ENCODE assay signal across 21 mouse cellular contexts in genomic region chr10:88391495-88391894, GRCm38 (mm10). TPM values are rescaled to one million over a fixed set of nuclear protein-coding genes. Genes with fewer than 3 reads are reported as not detected.
DNase-seq lines count a peak whose midpoint lies in the region; ATAC-seq and TF ChIP-seq lines count a peak whose summit lies in the region.
"Had no signal": no experiment of that assay in that cellular context is flagged by ENCODE, and none has a peak within 500 bp of the region (broad histone marks: within the 10 kb centered on the region; RNA-seq: fewer than 3 reads in every experiment).

No protein-coding gene starts in this region.

- H3K4me2 ChIP-seq in CH12.LX (ENCODE audit: insufficient read depth, low read depth, poor library complexity, severe bottlenecking), result 0 out of 2 replicates have a peak overlapping the region, but pooled peaks have one; percentile 34
- H3K4me2 ChIP-seq in midbrain, embryonic 15.5 days, result no peak overlapping the region
- H3K4me2 ChIP-seq: embryonic facial prominence, embryonic 12.5 days; forebrain, embryonic 13.5 days had no signal

- H3K9ac ChIP-seq in CH12.LX (ENCODE audit: insufficient read depth, low read depth), result no peak overlapping the region
- no peak overlapping the region for H3K9ac ChIP-seq in midbrain, embryonic 15.5 days
- H3K9ac ChIP-seq: embryonic facial prominence, embryonic 12.5 days; forebrain, embryonic 13.5 days had no signal

- H3K79me2 ChIP-seq in CH12.LX (replicated peaks; ENCODE audit: control insufficient read depth, extremely low read depth, insufficient read depth, poor library complexity, severe bottlenecking), result peaks cover 20% of the 10 kb centered on the region

- ATAC-seq in frontal cortex, adult (ENCODE audit: low TSS enrichment), result peak; percentile 62
- no peak for ATAC-seq in midbrain, embryonic 15.5 days (replicated peaks)
- ATAC-seq: activated CD4-positive, CD25-positive, alpha-beta regulatory T cell, adult 4 months; Patski had no signal

- WGBS in midbrain, embryonic 15.5 days, result 92% methylated on average over 9 of the region's 9 CpGs

- dilution Hi-C loops in CH12.LX (cut with MboI; ENCODE audit: extremely low pct_ligation_motif_present, extremely low pct_unique_long_range_greater_than_20kb, low sequenced_read_pairs), result no loop called here

- H3K9me3 ChIP-seq in CH12.LX (replicated peaks; ENCODE audit: low read length), result no peaks in the 10 kb centered on the region
- H3K9me3 ChIP-seq in midbrain, embryonic 15.5 days, result no peaks in the 10 kb centered on the region
- H3K9me3 ChIP-seq: embryonic facial prominence, embryonic 10.5 days; embryonic facial prominence, embryonic 12.5 days; forebrain, embryonic 13.5 days; G1E had no signal

- TF ChIP-seq POLR2A in CH12.LX (IDR thresholded peaks at IDR 0.05; ENCODE audit: low read depth, low read length), result no peak

- TF ChIP-seq EP300 in CH12.LX (IDR thresholded peaks at IDR 0.05; ENCODE audit: low read length), result no peak

- H3K27me3 ChIP-seq in CH12.LX (replicated peaks), result no peaks in the 10 kb centered on the region
- H3K27me3 ChIP-seq in midbrain, embryonic 15.5 days (replicated peaks), result no peaks in the 10 kb centered on the region
- H3K27me3 ChIP-seq: embryonic facial prominence, embryonic 12.5 days; forebrain, embryonic 13.5 days; Patski had no signal

- H3K4me3 ChIP-seq in layer of hippocampus, adult 2 months, result no peak overlapping the region
- no peak overlapping the region for H3K4me3 ChIP-seq in CH12.LX (replicated peaks in 1 of 3; ENCODE audit: low read depth in 2 of 3, low read length in 2 of 3, poor library complexity in 1 of 3)
- no peak overlapping the region for H3K4me3 ChIP-seq in midbrain, embryonic 15.5 days
- H3K4me3 ChIP-seq: embryonic facial prominence, embryonic 10.5 days; embryonic facial prominence, embryonic 12.5 days; forebrain, embryonic 13.5 days had no signal

- H3K4me1 ChIP-seq in CH12.LX (ENCODE audit: control insufficient read depth in 1 of 2, insufficient read depth in 2 of 2), result peaks cover 27 to 49% of the 10 kb centered on the region in 2 experiments
- no peaks in the 10 kb centered on the region for H3K4me1 ChIP-seq in midbrain, embryonic 15.5 days
- H3K4me1 ChIP-seq: forebrain, embryonic 13.5 days had no signal

- no peak for TF ChIP-seq RAD21 in CH12.LX (IDR thresholded peaks at IDR 0.05; ENCODE audit: low read depth, low read length)

- no peak for DNase-seq in frontal cortex, postnatal 25 days (ENCODE audit: low spot score in 2 of 2)
- no peak for DNase-seq in layer of hippocampus, adult 2 months (ENCODE audit: low spot score in 2 of 2)
- DNase-seq in layer of hippocampus, postnatal 36 days, result no peak
- no peak for DNase-seq in CH12.LX (ENCODE audit: extremely low read depth)
- peak; percentile 64 for DNase-seq in brain, adult 2 months (ENCODE audit: low read depth, low spot score)
- no peak for DNase-seq in c-Kit-positive CD71-positive TER-119-positive erythroid progenitor cells, embryonic 14.5 days (ENCODE audit: low spot score)
- DNase-seq: adrenal gland, adult 8-10 months; adrenal gland, postnatal 14 days; adrenal gland, postnatal 36 days; cerebellum, adult 11-12 months; cerebellum, adult 9-10 months; cerebellum, postnatal 10 days; cerebellum, postnatal 25 days had no signal

- H3K27ac ChIP-seq in layer of hippocampus, adult 2 months, result peak overlapping the region; percentile 81
- no peak overlapping the region for H3K27ac ChIP-seq in CH12.LX (ENCODE audit: insufficient read depth, low read depth)
- no peak overlapping the region for H3K27ac ChIP-seq in midbrain, embryonic 15.5 days
- H3K27ac ChIP-seq: embryonic facial prominence, embryonic 10.5 days; embryonic facial prominence, embryonic 12.5 days; forebrain, embryonic 13.5 days had no signal

- TF ChIP-seq CTCF in layer of hippocampus, adult 2 months (conservative IDR thresholded peaks at IDR 0.05), result no peak
- TF ChIP-seq CTCF in CH12.LX (conservative IDR thresholded peaks at IDR 0.05 in 1 of 2, IDR thresholded peaks at IDR 0.05 in 1 of 2; ENCODE audit: low read depth in 2 of 2, low read length in 2 of 2), result no peak

- in situ Hi-C loops in CH12.LX (cut with MboI; ENCODE audit: low pct_ligation_motif_present, low pct_unique_long_range_greater_than_20kb, low sequenced_read_pairs), result no loop called here

- H3K36me3 ChIP-seq in CH12.LX (replicated peaks in 1 of 2; ENCODE audit: control insufficient read depth in 1 of 2, insufficient read depth in 1 of 2, low read length in 1 of 2), result peaks cover 0 to 33% of the 10 kb centered on the region in 2 experiments
- no peaks in the 10 kb centered on the region for H3K36me3 ChIP-seq in midbrain, embryonic 15.5 days (replicated peaks)
- H3K36me3 ChIP-seq: embryonic facial prominence, embryonic 10.5 days; embryonic facial prominence, embryonic 12.5 days had no signal

TF ChIP-seq in CH12.LX, 34 proteins besides CTCF, POLR2A, EP300 and RAD21:
- TF ChIP-seq USF2 (conservative IDR thresholded peaks at IDR 0.05; ENCODE audit: low read depth, low read length) (no peak), ZC3H11A (IDR thresholded peaks at IDR 0.05; ENCODE audit: low read depth, low read length) (no peak), POLR2AphosphoS2 (IDR thresholded peaks at IDR 0.05; ENCODE audit: low read depth, low read length) (no peak), CHD2 (IDR thresholded peaks at IDR 0.05; ENCODE audit: low read length) (no peak), ETS1 (conservative IDR thresholded peaks at IDR 0.05; ENCODE audit: low read depth, low read length) (no peak), SMC3 (IDR thresholded peaks at IDR 0.05; ENCODE audit: low read depth, low read length) (no peak), ZNF384 (IDR thresholded peaks at IDR 0.05; ENCODE audit: low read depth, low read length) (no peak), MYC (IDR thresholded peaks at IDR 0.05; ENCODE audit: low read depth, low read length) (no peak), BHLHE40 (IDR thresholded peaks at IDR 0.05; ENCODE audit: low read depth, low read length) (no peak), CHD1 (IDR thresholded peaks at IDR 0.05; ENCODE audit: low read depth, low read length) (no peak), NRF1 (IDR thresholded peaks at IDR 0.05; ENCODE audit: low read depth, low read length) (no peak)

RNA-seq across cellular contexts. Expression of gene Gnptab, which starts 12.6 kb away (rescaled TPM):
- total RNA-seq in layer of hippocampus, adult 2 months (2021), result 10 to 100 TPM; 72.6 to 74.4 TPM
- total RNA-seq in layer of hippocampus, postnatal 36 days (2021), result 10 to 100 TPM; 71.5 to 80.8 TPM
- 18.0 and 18.7 TPM in 2 replicates for total RNA-seq in CH12.LX (2012; rRNA removed)
- total RNA-seq in CH12.LX (2014; rRNA removed), result 12.2 and 13.2 TPM in 2 replicates
- 34.7 and 38.2 TPM in 2 replicates for polyA plus RNA-seq in CH12.LX (2012; ENCODE audit: insufficient read length, low read depth)
- polyA plus RNA-seq in midbrain, embryonic 15.5 days (2015; fragmentation: Nextera tagmentation; extraction: Ambion mirVana), result 20.7 and 24.1 TPM in 2 replicates

RNA-seq across cellular contexts. Expression of gene Dram1, which starts 12.6 kb away (rescaled TPM):
- 1 to 10 TPM in 1 of 2 experiments, under 1 TPM in 1; 0.88 to 1.5 TPM for total RNA-seq in layer of hippocampus, adult 2 months (2021)
- 1 to 10 TPM; 1.2 to 1.5 TPM for total RNA-seq in layer of hippocampus, postnatal 36 days (2021)
- total RNA-seq in CH12.LX (2012; rRNA removed), result 0.04 TPM in 2 replicates
- total RNA-seq in CH12.LX (2014; rRNA removed), result not detected in 2 replicates
- not detected in 2 replicates for polyA plus RNA-seq in CH12.LX (2012; ENCODE audit: insufficient read length, low read depth)
- polyA plus RNA-seq in midbrain, embryonic 15.5 days (2015; fragmentation: Nextera tagmentation; extraction: Ambion mirVana), result 0.46 and 0.55 TPM in 2 replicates
- polyA plus RNA-seq: G1E had no signal
